Mouse (Mus musculus): ENCODE measurements around the gene Ndufaf4.

- TF ChIP-seq CTCF (IDR thresholded peaks at IDR 0.05; ENCODE audit: low read depth) (no peak), EP300 (IDR thresholded peaks at IDR 0.05; ENCODE audit: low read depth) (no peak)
These were observed 3.3 kb upstream of the Ndufaf4 start for GRCm38 (mm10) chr4:24894625-24895024.
